Comparison of ENCODE assay signal across 8 mouse cellular contexts in the genomic region with DNA sequence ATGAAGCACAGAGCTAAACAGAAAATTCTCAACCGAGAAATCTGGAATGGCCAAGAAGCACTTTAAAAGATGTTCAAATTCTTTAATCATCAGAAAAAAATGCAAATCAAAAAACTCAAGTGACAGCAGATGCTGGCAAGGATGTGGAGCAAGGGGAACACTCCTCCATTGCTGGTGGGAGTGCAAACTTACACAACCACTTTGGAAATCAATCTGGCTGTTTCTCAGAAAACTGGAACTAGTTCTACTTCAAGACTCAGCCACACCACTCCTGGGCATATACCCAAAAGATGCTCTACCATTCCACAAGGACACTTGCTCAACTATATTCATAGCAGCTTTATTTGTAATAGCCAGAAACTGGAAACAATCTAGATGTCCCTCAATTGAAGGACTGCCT. TPM values are rescaled to one million over a fixed set of nuclear protein-coding genes. Genes with fewer than 3 reads are reported as not detected.
A peak's percentile ranks its signal among the peaks of the same experiment; 100 is the strongest.
DNase-seq lines count a peak whose midpoint lies in the region.
"Not testable (repeated sequence)": the region's sequence is repeated elsewhere in the genome, so short reads cannot be mapped to it uniquely, and the experiment has no call there.

No protein-coding gene starts in this region.

- peak; percentile 81 for DNase-seq in adipocyte (ENCODE audit: low spot score)
- DNase-seq in gastrocnemius, adult 18-20 months (ENCODE audit: low spot score) = peak; percentile 50
- DNase-seq in heart, adult 9 months (ENCODE audit: low spot score in 2 of 2) = peak; percentile 21 to 39
- peak; percentile 65 for DNase-seq in layer of hippocampus, adult 9-11 months
- peak; percentile 27 to 66 for DNase-seq in left cerebral cortex, postnatal 14 days (ENCODE audit: low spot score in 2 of 2)
- peak; percentile 39 for DNase-seq in lung, postnatal 10 days
- DNase-seq in ovary, adult 18-20 months (ENCODE audit: low spot score) = peak; percentile 19
- peak; percentile 8 for DNase-seq in urinary bladder, postnatal 14 days (ENCODE audit: low spot score)

- intact Hi-C loops in left cerebral cortex, postnatal 14 days (cut with DNase I) = not testable (repeated sequence)

RNA-seq across cellular contexts. Expression of a gene that starts 37.3 kb away (rescaled TPM):
- total RNA-seq in gastrocnemius, adult 18-20 months (2021) = 10 to 100 TPM; 55.1 to 60.4 TPM
- 100 to 1,000 TPM; 237 to 248 TPM for total RNA-seq in left cerebral cortex, postnatal 14 days (2021)

Comparison
In these comparisons a context has a peak if more than half of its experiments do, and no peak if none do; other contexts are left out.
1. Peak in every context shown above with its lines: DNase-seq.
2. DNase-seq: peak in every context shown above with its lines; median percentile 81 in adipocyte; 65 in layer of hippocampus, adult 9-11 months; 50 in gastrocnemius, adult 18-20 months; 46 in left cerebral cortex, postnatal 14 days; 39 in lung, postnatal 10 days; 30 in heart, adult 9 months; 19 in ovary, adult 18-20 months; 8 in urinary bladder, postnatal 14 days.